Mouse (Mus musculus) forebrain, postnatal 0 days (tissue): ENCODE measurements at regions not wholly inside any gene's neighbourhood (a gene's known extent, or its start where the extent isn't known, plus 50 kb on each side); places are given as distances from the start of the nearest gene placed in this dataset.
A peak's percentile ranks its signal among the peaks of the same experiment; 100 is the strongest.

ENCODE experiments used
- ATAC-seq: fragments of 200-750 bp; cut with Nextera tagmentation; 2 replicates; pipeline ENCODE4 v1.8.0; 2017; ENCODE audit warnings: mild to moderate bottlenecking, moderate library complexity
- DNase-seq: peaks from one replicate; pipeline ENCODE4 v3.0.0-alpha.2; 2015
- H3K27ac ChIP-seq: fragments of 300-500 bp; sonication (generic); 2 replicates; pipeline ENCODE4 v1.5.1; 2014; ENCODE audit warnings: low read depth, mild to moderate bottlenecking, antibody characterized with exemption, low read length, moderate library complexity, mixed read lengths
- H3K27me3 ChIP-seq: fragments of 300-500 bp; sonication (generic); 2 replicates; pipeline ENCODE4 v1.6.1; 2014; ENCODE audit warnings: mild to moderate bottlenecking, low read length, mixed read lengths; ENCODE audit not compliant: insufficient read depth
- H3K36me3 ChIP-seq: fragments of 300-500 bp; sonication (generic); 2 replicates; pipeline ENCODE4 v1.6.1; 2014; ENCODE audit warnings: mild to moderate bottlenecking, moderate library complexity; ENCODE audit not compliant: insufficient read depth
- H3K4me1 ChIP-seq: fragments of 300-500 bp; sonication (generic); 2 replicates; pipeline ENCODE4 v1.6.1; 2014; ENCODE audit warnings: antibody characterized with exemption; ENCODE audit not compliant: insufficient read depth
- H3K4me2 ChIP-seq: fragments of 300-500 bp; sonication (generic); 2 replicates; pipeline ENCODE4 v1.6.1; 2014; ENCODE audit warnings: low read depth, mild to moderate bottlenecking, moderate library complexity
- H3K4me3 ChIP-seq: fragments of 300-500 bp; sonication (generic); 2 replicates; pipeline ENCODE4 v1.5.1; 2014; ENCODE audit warnings: low read depth, low read length, mixed read lengths
- H3K9ac ChIP-seq: fragments of 300-500 bp; sonication (generic); 2 replicates; pipeline ENCODE4 v1.6.1; 2014; ENCODE audit warnings: mild to moderate bottlenecking
- H3K9me3 ChIP-seq: fragments of 300-500 bp; sonication (generic); 2 replicates; pipeline ENCODE4 v1.6.1; 2016; ENCODE audit warnings: low read length
- CTCF ChIP-seq: sonication (generic); IDR thresholded peaks from 2 replicates; pipeline ENCODE4 v1.5.1; 2016; ENCODE audit warnings: antibody characterized with exemption, control low read depth, low read depth
- WGBS: fragments of 180-500 bp; shearing (Covaris S2); extraction: QIAGEN DNeasy Blood & Tissue Kit; methylation state at CpG from one replicate; pipeline ENCODE4 v1.1.7; 2014; 5-methylcytosine and 5-hydroxymethylcytosine counted together

GRCm38 (mm10) chr1:168685147-168685546, 253.1 kb upstream of the Pbx1 start:
- ATAC-seq, result no peak
- 58% methylated on average over 2 of the region's 2 CpGs for WGBS

GRCm38 (mm10) chr1:168681685-168682491, 249.8 kb upstream of the Pbx1 start:
- no peak for TF ChIP-seq CTCF
- H3K4me1 ChIP-seq, result no peaks in the 10 kb centered on the region
- H3K9ac ChIP-seq, result 0 out of 2 replicates have a peak overlapping the region, but pooled peaks have one; percentile 3
- DNase-seq, result no peak
- WGBS, result 68% methylated on average over 6 of the region's 6 CpGs
- no peak overlapping the region for H3K4me3 ChIP-seq
- H3K27me3 ChIP-seq, result no peaks in the 10 kb centered on the region
- no peaks in the 10 kb centered on the region for H3K36me3 ChIP-seq
- no peaks in the 10 kb centered on the region for H3K9me3 ChIP-seq
- ATAC-seq, result peak; percentile 42; the same call in 1 of the 2 replicates
- H3K27ac ChIP-seq, result no peak overlapping the region
- H3K4me2 ChIP-seq, result no peak overlapping the region

More at GRCm38 (mm10) chr1:168685147-168685546, 253.1 kb upstream of the Pbx1 start:
- H3K9ac ChIP-seq, result no peak overlapping the region
- H3K27me3 ChIP-seq, result no peaks in the 10 kb centered on the region
- no peak for DNase-seq
- H3K36me3 ChIP-seq, result no peaks in the 10 kb centered on the region
- H3K27ac ChIP-seq, result no peak overlapping the region
- no peak overlapping the region for H3K4me2 ChIP-seq
- H3K4me3 ChIP-seq, result no peak overlapping the region
- TF ChIP-seq CTCF, result no peak
- no peaks in the 10 kb centered on the region for H3K4me1 ChIP-seq
- H3K9me3 ChIP-seq, result no peaks in the 10 kb centered on the region

GRCm38 (mm10) chr1:168680674-168681073, 248.6 kb upstream of the Pbx1 start:
- 81% methylated on average over 3 of the region's 3 CpGs for WGBS

GRCm38 (mm10) chr1:168676418-168677413, 244.6 kb upstream of the Pbx1 start:
- ATAC-seq (peak; percentile 86), DNase-seq (peak; percentile 72)
- 0 out of 2 replicates have a peak, but pooled peaks have one; percentile 8 for TF ChIP-seq CTCF
- no peaks in the 10 kb centered on the region for H3K9me3 ChIP-seq
- peak overlapping the region; percentile 25 for H3K4me3 ChIP-seq
- peak overlapping the region; percentile 49 for H3K4me2 ChIP-seq
- no peaks in the 10 kb centered on the region for H3K4me1 ChIP-seq
- WGBS, result 37% methylated on average over 29 of the region's 29 CpGs
- no peaks in the 10 kb centered on the region for H3K27me3 ChIP-seq
- H3K27ac ChIP-seq, result peak overlapping the region; percentile 80
- peak overlapping the region; percentile 44 for H3K9ac ChIP-seq
- H3K36me3 ChIP-seq, result no peaks in the 10 kb centered on the region

More at GRCm38 (mm10) chr1:168680674-168681073, 248.6 kb upstream of the Pbx1 start:
- H3K27ac ChIP-seq, result no peak overlapping the region
- no peak for ATAC-seq
- no peaks in the 10 kb centered on the region for H3K9me3 ChIP-seq
- no peaks in the 10 kb centered on the region for H3K27me3 ChIP-seq
- no peak overlapping the region for H3K4me3 ChIP-seq
- no peak for TF ChIP-seq CTCF
- H3K9ac ChIP-seq, result no peak overlapping the region
- no peak overlapping the region for H3K4me2 ChIP-seq
- no peaks in the 10 kb centered on the region for H3K36me3 ChIP-seq
- no peak for DNase-seq
- no peaks in the 10 kb centered on the region for H3K4me1 ChIP-seq

GRCm38 (mm10) chr1:168675741-168676140, 243.7 kb upstream of the Pbx1 start:
- no peak for TF ChIP-seq CTCF
- H3K9ac ChIP-seq, result no peak overlapping the region
- no peaks in the 10 kb centered on the region for H3K4me1 ChIP-seq
- peak; percentile 42 for DNase-seq
- WGBS, result 72% methylated on average over 10 of the region's 10 CpGs
- no peak overlapping the region; the same call in 1 of the 2 replicates for H3K4me2 ChIP-seq
- ATAC-seq, result 0 out of 2 replicates have a peak, but pooled peaks have one; percentile 26
- no peaks in the 10 kb centered on the region for H3K9me3 ChIP-seq
- H3K27ac ChIP-seq, result no peak overlapping the region
- H3K4me3 ChIP-seq, result no peak overlapping the region
- H3K36me3 ChIP-seq, result no peaks in the 10 kb centered on the region
- no peaks in the 10 kb centered on the region for H3K27me3 ChIP-seq

GRCm38 (mm10) chr1:168662755-168663284, 230.8 kb upstream of the Pbx1 start:
- DNase-seq, result peak; percentile 67
- ATAC-seq, result peak; percentile 83
- no peaks in the 10 kb centered on the region for H3K36me3 ChIP-seq
- H3K4me3 ChIP-seq, result no peak overlapping the region
- H3K27ac ChIP-seq, result 0 out of 2 replicates have a peak overlapping the region, but pooled peaks have one; percentile 2
- TF ChIP-seq CTCF, result peak; percentile 70
- no peaks in the 10 kb centered on the region for H3K27me3 ChIP-seq
- H3K9me3 ChIP-seq, result no peaks in the 10 kb centered on the region
- WGBS, result 18% methylated on average over 11 of the region's 11 CpGs
- no peak overlapping the region for H3K9ac ChIP-seq
- peaks cover 8% of the 10 kb centered on the region for H3K4me1 ChIP-seq
- 0 out of 2 replicates have a peak overlapping the region, but pooled peaks have one; percentile 6 for H3K4me2 ChIP-seq
